Mouse (Mus musculus): ENCODE measurements around the gene Mavs.

The Mavs gene

DNA sequence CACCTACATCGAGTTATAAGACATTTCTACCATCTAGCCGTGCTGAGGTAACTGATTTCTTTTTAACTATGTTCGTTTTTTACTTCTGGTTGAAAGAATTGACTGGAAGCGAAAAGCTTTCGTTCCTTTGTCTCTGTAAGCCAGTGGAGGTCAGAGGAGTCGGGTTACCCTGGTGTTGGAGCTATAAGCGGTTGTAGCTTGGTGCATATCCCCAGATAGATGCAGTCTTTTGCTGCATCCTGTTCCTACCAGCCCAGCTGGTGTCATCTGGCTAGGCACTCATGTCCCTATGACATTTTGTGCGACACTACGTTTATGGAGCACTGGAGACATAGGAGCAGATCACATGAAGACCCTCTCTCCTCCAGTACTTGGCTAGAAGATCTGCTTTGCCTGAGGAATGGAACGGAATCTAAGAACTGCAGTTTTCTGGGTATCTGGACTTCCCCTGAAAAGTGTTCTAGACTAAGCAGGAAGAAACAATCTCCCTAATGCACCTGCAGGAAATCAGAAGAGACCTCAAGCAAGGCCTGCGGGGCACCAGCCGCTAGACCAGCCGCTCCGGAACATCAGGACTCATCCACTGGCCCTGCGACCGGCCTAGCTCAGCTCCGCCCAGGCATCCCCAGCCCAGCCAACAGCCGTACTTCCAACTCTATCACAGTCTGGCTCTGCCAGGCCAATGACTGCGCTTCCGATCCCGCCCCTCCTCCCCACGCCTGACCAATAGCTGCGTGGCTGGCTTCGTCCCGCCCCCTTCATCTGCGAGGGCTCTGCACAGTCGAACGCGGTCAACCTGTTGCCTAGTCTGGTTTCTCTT, at the start of gene Mavs:
TSS of gene Mavs (plus strand) at position 757 of the 820 bp plus-strand sequence.
- peak; percentile 94 for DNase-seq (ENCODE audit: low spot score)

- no peak for DNase-seq (ENCODE audit: low spot score)
These were observed 47.5 kb upstream of the Mavs start for GRCm38 (mm10) chr2:131186343-131186742.

DNA sequence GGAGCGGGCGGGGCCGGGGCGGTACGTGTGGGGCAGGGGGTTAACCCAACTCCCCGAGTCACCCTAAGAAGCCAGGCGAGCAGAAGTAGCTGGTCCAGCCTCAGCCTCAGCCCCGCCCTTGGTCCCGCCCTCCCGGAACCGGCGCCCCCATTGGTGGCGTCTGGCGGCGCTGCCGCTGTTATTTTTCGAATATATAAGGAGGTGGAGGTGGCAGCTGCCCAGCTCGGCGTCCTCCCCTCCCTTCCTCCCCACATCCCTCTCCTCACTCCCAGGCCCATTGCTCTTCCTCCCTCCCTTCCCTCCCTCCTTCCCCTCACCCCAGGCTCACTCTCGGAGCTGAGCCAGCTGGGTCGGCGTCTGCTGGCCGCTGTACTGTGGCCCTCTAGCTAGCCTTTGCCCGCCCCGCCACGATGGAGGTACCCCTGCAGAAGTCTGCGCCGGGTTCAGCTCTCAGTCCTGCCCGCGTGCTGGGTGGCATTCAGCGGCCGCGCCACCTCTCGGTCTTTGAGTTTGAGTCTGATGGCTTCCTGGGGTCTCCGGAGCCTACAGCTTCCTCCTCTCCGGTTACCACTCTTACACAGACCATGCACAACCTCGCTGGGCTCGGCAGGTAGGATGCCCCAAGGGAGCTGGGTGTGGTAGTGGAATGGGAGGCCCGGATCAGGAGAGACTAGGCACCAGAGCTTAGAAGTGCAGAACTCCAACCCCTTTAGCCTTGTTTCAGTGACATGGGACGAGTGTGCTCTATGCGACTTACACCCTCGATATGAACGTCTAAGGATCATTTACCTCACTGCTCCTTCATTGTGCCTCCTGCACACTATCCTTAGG, 46.9 kb upstream of the Mavs start, which contains the start of the genes Cdc25b and Spef1:
TSS of gene Cdc25b (plus strand) at position 179 of the 831 bp plus-strand sequence.
TSS of gene Spef1 (minus strand) at position 512 of the 831 bp plus-strand sequence.
- DNase-seq (ENCODE audit: low spot score) = peak; percentile 82

GRCm38 (mm10) chr2:131187602-131187922, 46.3 kb upstream of the Mavs start:
- no peak for DNase-seq (ENCODE audit: low spot score)

GRCm38 (mm10) chr2:131188311-131188710, 45.6 kb upstream of the Mavs start:
- DNase-seq (ENCODE audit: low spot score) = no peak

- DNase-seq (ENCODE audit: low spot score) = no peak
These were observed 44.1 kb upstream of the Mavs start for GRCm38 (mm10) chr2:131189521-131190309.

GRCm38 (mm10) chr2:131190344-131191004, 43.4 kb upstream of the Mavs start:
- no peak for DNase-seq (ENCODE audit: low spot score)

DNA sequence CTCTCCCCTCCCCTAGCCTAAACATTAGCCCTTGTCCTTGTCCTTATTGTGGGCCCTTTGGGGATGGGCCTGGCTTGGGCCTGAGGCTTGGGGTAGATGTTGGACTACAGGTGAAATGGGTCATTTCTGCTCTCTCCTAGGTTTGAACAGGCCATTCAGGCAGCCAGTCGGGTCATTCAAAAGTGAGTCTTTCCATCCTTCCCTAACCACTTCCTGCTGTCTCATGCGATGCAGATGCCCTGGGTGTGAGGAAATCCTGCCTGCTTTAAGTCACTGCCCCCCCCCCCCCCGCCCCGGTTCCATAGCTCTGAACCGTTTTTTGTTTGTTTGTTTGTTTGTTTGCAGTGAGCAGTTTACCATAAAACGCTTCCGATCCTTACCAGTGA, 42.9 kb upstream of the Mavs start:
- DNase-seq (ENCODE audit: low spot score) = no peak

- DNase-seq (ENCODE audit: low spot score) = no peak
These were observed 37.1 kb upstream of the Mavs start for GRCm38 (mm10) chr2:131196606-131197316.

DNA sequence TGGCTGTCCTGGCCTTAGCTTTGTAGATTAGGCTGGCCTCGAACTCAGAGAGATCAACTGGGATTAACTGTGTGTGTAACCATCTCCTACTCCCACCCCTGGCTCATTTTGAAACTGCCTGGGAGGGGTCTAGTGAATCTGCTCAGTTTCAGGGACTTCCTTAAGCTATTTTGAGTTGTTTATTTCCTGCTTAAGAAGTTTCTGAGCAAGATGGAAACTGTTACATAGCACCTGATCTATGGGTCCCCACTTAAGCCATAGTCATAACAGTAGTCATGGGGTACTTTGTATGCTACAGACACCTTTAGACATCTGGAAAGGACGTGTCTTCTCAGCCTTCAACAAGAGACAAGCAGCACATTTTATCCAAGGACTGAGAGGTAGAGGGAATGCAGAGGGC, 33.2 kb upstream of the Mavs start:
- no peak for DNase-seq (ENCODE audit: low spot score)

DNA sequence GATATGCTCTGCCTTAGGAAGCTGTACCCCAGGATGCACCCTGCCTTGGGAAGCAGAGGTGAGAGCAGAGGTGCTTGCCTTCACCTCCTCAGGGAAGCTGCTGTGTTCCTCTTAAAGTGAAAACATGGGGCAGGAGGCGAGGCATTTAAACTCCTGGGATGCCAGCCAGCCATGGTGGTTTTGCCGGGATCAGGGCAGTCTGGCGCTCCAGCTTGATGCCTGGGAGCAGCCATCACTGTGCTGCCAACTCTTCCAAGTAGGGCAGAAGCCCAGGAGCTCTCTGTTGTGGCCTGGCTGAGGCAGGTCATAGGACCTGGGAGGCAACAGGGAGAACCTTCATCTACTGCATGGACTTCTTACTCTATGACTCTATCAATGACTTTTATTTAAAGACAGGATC, 32.6 kb upstream of the Mavs start:
- DNase-seq (ENCODE audit: low spot score) = no peak

DNA sequence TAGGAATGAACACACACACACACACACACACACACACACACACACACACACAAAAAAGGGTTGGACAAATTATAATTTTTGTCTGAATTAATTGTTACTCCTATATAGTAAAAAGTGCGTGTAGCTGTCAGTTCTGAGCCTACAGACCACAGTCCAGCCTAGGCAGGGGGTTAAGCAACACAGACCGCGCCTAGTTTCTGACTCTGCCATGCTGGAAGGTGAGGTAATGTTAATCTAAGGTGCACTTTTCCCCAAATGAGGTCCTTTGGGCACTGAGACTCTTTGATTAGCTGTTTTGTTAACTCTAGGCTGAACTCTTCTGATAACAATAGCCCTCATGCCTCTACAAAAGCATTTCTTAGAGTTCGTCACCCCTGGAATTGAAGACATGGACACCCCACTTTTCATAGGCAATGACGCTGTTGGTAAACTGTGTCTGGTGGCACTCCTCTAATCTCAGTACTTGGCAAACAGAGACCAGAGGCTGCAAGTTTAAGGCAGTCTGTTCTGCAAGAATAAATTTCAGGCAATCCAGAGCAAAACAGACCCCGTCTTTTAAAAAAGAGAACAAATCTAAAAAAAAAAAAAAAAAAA, 29.9 kb upstream of the Mavs start:
- DNase-seq (ENCODE audit: low spot score) = no peak

DNA sequence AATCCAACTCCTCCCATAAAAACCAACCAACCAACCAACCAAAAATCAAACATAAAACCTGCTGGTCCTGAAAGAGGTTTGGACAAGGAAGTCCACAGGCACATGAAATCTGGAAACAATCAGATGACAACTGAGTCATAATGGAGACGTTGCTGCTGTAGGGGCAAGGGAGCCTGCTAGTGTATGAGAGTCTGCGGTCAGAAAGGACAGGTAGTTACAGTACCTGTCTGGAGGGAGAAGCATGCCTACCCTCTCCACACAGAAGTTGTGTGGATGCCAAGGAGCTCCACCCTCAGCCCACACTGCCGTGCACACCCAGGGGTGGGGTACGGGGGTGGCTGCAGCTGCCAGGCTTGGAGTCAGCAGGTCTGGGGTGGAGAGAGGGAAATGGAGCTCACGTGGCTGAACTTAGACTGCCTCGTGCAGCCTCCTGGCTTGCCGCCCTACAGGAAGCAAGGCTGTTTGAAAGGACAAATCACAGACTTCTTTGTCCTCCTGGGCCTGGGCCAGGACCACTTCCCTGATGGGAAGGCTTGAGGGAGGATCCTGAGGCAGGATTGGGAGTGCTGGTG, 29.4 kb upstream of the Mavs start:
- peak; percentile 90 for DNase-seq (ENCODE audit: low spot score)

- no peak for DNase-seq (ENCODE audit: low spot score)
These were observed 28.2 kb upstream of the Mavs start for GRCm38 (mm10) chr2:131205521-131206182.

DNA sequence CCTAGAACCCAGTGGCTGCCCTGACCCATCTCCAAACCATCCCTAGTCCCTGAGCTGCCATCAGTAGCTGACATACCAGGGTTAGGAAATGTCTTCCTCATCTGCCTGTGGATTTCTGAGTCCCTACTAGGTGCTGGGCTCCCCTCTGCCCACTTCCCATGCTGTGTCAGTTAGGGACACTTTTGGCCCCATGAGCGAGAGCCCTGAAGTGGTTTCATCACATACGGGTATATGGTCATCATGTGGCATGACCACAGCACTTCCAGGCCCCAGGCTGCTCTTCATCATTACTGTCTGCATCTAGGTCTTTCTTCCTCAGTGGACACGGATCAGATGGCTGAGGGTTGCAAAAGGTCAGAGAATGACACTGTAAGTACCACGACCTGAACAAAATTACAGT, 27.1 kb upstream of the Mavs start, which contains the start of gene Ap5s1:
TSS of gene Ap5s1 (plus strand) at position 301 of the 400 bp plus-strand sequence.
- DNase-seq (ENCODE audit: low spot score) = no peak

- DNase-seq (ENCODE audit: low spot score) = no peak
These were observed 25.5 kb upstream of the Mavs start for GRCm38 (mm10) chr2:131208356-131208755.

GRCm38 (mm10) chr2:131209125-131209795, 24.6 kb upstream of the Mavs start:
- DNase-seq (ENCODE audit: low spot score) = no peak

- DNase-seq (ENCODE audit: low spot score) = peak; percentile 97
These were observed 23.7 kb upstream of the Mavs start for GRCm38 (mm10) chr2:131209969-131210792.
